Mouse (Mus musculus) cortical plate, adult 2 months (tissue): ENCODE data around the gene Acot8.

Experiments used
- CTCF ChIP-seq: fragments of 200-500 bp; IDR thresholded peaks from 2 replicates; pipeline ENCODE4 v1.5.1; 2011; ENCODE audit warnings: mild to moderate bottlenecking, control low read depth, low read length; ENCODE audit not compliant: insufficient read depth; ENCODE audit errors: extremely low read depth
- POLR2A ChIP-seq: fragments of 200-500 bp; IDR thresholded peaks from 2 replicates; pipeline ENCODE4 v1.6.1; 2011; ENCODE audit warnings: mild to moderate bottlenecking, low read length, control low read depth; ENCODE audit not compliant: insufficient read depth; ENCODE audit errors: extremely low read depth

- TF ChIP-seq POLR2A (no peak), CTCF (no peak)
These were observed 25.9 kb downstream of the Acot8 start for GRCm38 (mm10) chr2:164778809-164779208.
